Comparison of ENCODE assay signal across 8 mouse cellular contexts in the genomic region with DNA sequence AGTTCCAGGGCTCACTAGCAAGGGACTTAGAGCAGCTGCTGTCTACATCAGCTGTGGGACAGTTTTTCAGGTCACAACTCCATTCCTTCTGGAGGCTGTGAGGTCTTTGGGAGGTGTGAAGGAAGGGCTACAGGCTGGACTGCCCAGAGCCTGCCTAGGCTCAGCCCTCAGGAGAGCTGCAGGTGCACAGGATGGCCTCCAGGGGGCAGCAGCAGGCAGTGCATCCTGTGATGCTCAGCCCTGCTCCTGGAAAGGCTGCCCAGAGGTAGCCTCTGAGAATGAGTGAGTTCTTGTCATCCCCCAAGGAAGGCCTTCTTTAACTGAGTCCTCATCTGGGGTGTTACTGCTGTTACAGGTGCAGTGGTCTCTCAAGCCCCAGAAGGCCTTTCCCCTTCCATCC. TPM values are rescaled to one million over a fixed set of nuclear protein-coding genes. Genes with fewer than 3 reads are reported as not detected.
DNase-seq lines count a peak whose midpoint lies in the region; ATAC-seq and TF ChIP-seq lines count a peak whose summit lies in the region.

No protein-coding gene starts in this region.

- H3K79me2 ChIP-seq in CH12.LX (replicated peaks; ENCODE audit: control insufficient read depth, extremely low read depth, insufficient read depth, poor library complexity, severe bottlenecking): no peaks in the 10 kb centered on the region

- dilution Hi-C loops in CH12.LX (cut with MboI; ENCODE audit: extremely low pct_ligation_motif_present, extremely low pct_unique_long_range_greater_than_20kb, low sequenced_read_pairs): no loop called here

- H3K9ac ChIP-seq in CH12.LX (ENCODE audit: insufficient read depth, low read depth): no peak overlapping the region
- H3K9ac ChIP-seq in lung, embryonic 14.5 days: no peak overlapping the region
- H3K9ac ChIP-seq in neural tube, embryonic 15.5 days (replicated peaks): no peak overlapping the region

- no peaks in the 10 kb centered on the region for H3K27me3 ChIP-seq in CH12.LX (replicated peaks)
- H3K27me3 ChIP-seq in lung, embryonic 14.5 days (ENCODE audit: insufficient read depth, low read length): no peaks in the 10 kb centered on the region
- H3K27me3 ChIP-seq in neural tube, embryonic 15.5 days (replicated peaks): no peaks in the 10 kb centered on the region

- H3K9me3 ChIP-seq in CH12.LX (replicated peaks; ENCODE audit: low read length): no peaks in the 10 kb centered on the region
- no peaks in the 10 kb centered on the region for H3K9me3 ChIP-seq in lung, embryonic 14.5 days (ENCODE audit: low read depth, low read length)
- H3K9me3 ChIP-seq in neural tube, embryonic 15.5 days (replicated peaks): no peaks in the 10 kb centered on the region

- in situ Hi-C loops in CH12.LX (cut with MboI; ENCODE audit: low pct_ligation_motif_present, low pct_unique_long_range_greater_than_20kb, low sequenced_read_pairs): loop anchor here (5.0 kb wide), 1 partner anchor 399 kb away; no protein-coding TSS in a partner anchor

- peak; percentile 96 to 98 for TF ChIP-seq CTCF in CH12.LX (conservative IDR thresholded peaks at IDR 0.05 in 1 of 2, IDR thresholded peaks at IDR 0.05 in 1 of 2; ENCODE audit: low read depth in 2 of 2, low read length in 2 of 2)
- TF ChIP-seq CTCF in lung, embryonic 14.5 days (IDR thresholded peaks at IDR 0.05; ENCODE audit: low read depth): peak; percentile 99

- H3K36me3 ChIP-seq in CH12.LX (replicated peaks in 1 of 2; ENCODE audit: control insufficient read depth in 1 of 2, insufficient read depth in 1 of 2, low read length in 1 of 2): peaks cover 82 to 96% of the 10 kb centered on the region in 2 experiments
- H3K36me3 ChIP-seq in lung, embryonic 14.5 days (ENCODE audit: insufficient read depth): peaks cover 81% of the 10 kb centered on the region
- peaks cover 56% of the 10 kb centered on the region for H3K36me3 ChIP-seq in neural tube, embryonic 15.5 days

- TF ChIP-seq EP300 in CH12.LX (IDR thresholded peaks at IDR 0.05; ENCODE audit: low read length): no peak

- peak; percentile 66 for DNase-seq in CH12.LX (ENCODE audit: extremely low read depth)
- DNase-seq in c-Kit-negative CD71-positive TER-119-positive erythroid progenitor cells, embryonic 14.5 days (ENCODE audit: low read depth, low spot score): peak; percentile 19
- DNase-seq in fibroblast of lung, adult 2 months (ENCODE audit: low read depth): peak; percentile 12
- DNase-seq in heart, postnatal 14 days: peak; percentile 76 to 89
- DNase-seq in kidney, postnatal 4 days: peak; percentile 83 to 84
- peak; percentile 85 for DNase-seq in lung, embryonic 14.5 days
- peak; percentile 45 for DNase-seq in testis, postnatal 14 days (ENCODE audit: low spot score)

- no peak for TF ChIP-seq POLR2A in CH12.LX (IDR thresholded peaks at IDR 0.05; ENCODE audit: low read depth, low read length)

- H3K27ac ChIP-seq in CH12.LX (ENCODE audit: insufficient read depth, low read depth): no peak overlapping the region
- H3K27ac ChIP-seq in lung, embryonic 14.5 days (ENCODE audit: low read depth): no peak overlapping the region
- no peak overlapping the region for H3K27ac ChIP-seq in neural tube, embryonic 15.5 days (replicated peaks)

- peak; percentile 96 for TF ChIP-seq RAD21 in CH12.LX (IDR thresholded peaks at IDR 0.05; ENCODE audit: low read depth, low read length)

- peak; percentile 80; the same call in 1 of the 2 replicates for ATAC-seq in lung, embryonic 14.5 days (ENCODE audit: insufficient read depth)
- peak; percentile 61; the same call in 1 of the 2 replicates for ATAC-seq in neural tube, embryonic 15.5 days (ENCODE audit: low FRiP score)

- H3K4me2 ChIP-seq in CH12.LX (ENCODE audit: insufficient read depth, low read depth, poor library complexity, severe bottlenecking): no peak overlapping the region
- H3K4me2 ChIP-seq in lung, embryonic 14.5 days: no peak overlapping the region
- no peak overlapping the region for H3K4me2 ChIP-seq in neural tube, embryonic 15.5 days

- intact Hi-C loops in heart, postnatal 14 days (cut with DNase I): loop anchor here (1.0 to 5.0 kb wide), 4 partner anchors 115 to 489 kb away; no protein-coding TSS in a partner anchor

- H3K4me1 ChIP-seq in CH12.LX (ENCODE audit: control insufficient read depth in 1 of 2, insufficient read depth in 2 of 2): no peaks in the 10 kb centered on the region
- no peaks in the 10 kb centered on the region for H3K4me1 ChIP-seq in lung, embryonic 14.5 days (ENCODE audit: insufficient read depth)
- peaks cover under 1% of the 10 kb centered on the region; the same call in 1 of the 2 replicates for H3K4me1 ChIP-seq in neural tube, embryonic 15.5 days

- no peak overlapping the region for H3K4me3 ChIP-seq in CH12.LX (replicated peaks in 1 of 3; ENCODE audit: low read depth in 2 of 3, low read length in 2 of 3, poor library complexity in 1 of 3)
- H3K4me3 ChIP-seq in lung, embryonic 14.5 days (ENCODE audit: low read depth, low read length): no peak overlapping the region
- no peak overlapping the region for H3K4me3 ChIP-seq in neural tube, embryonic 15.5 days (replicated peaks)

TF ChIP-seq in CH12.LX, 34 proteins besides CTCF, POLR2A, EP300 and RAD21:
- TF ChIP-seq TCF12 (IDR thresholded peaks at IDR 0.05; ENCODE audit: low read depth, low read length) (0 out of 2 replicates have a peak, but pooled peaks have one; percentile 7), ZC3H11A (IDR thresholded peaks at IDR 0.05; ENCODE audit: low read depth, low read length) (peak; percentile 87), MAFK (IDR thresholded peaks at IDR 0.05; ENCODE audit: insufficient replicate concordance, low read length) (no peak), RCOR1 (conservative IDR thresholded peaks at IDR 0.05; ENCODE audit: low read depth, low read length) (no peak), ETS1 (conservative IDR thresholded peaks at IDR 0.05; ENCODE audit: low read depth, low read length) (no peak), MAX (IDR thresholded peaks at IDR 0.05; ENCODE audit: low read length) (0 out of 2 replicates have a peak, but pooled peaks have one; percentile 12), MEF2A (IDR thresholded peaks at IDR 0.05; ENCODE audit: borderline replicate concordance, low read depth, low read length) (0 out of 2 replicates have a peak, but pooled peaks have one; percentile 23), JUN (IDR thresholded peaks at IDR 0.05; ENCODE audit: insufficient read depth, low read depth, low read length) (no peak), MYC (IDR thresholded peaks at IDR 0.05; ENCODE audit: low read depth, low read length) (no peak), TBP (conservative IDR thresholded peaks at IDR 0.05; ENCODE audit: low read depth, low read length) (no peak), MAZ (IDR thresholded peaks at IDR 0.05; ENCODE audit: low read depth, low read length) (no peak), PAX5 (IDR thresholded peaks at IDR 0.05; ENCODE audit: low read length) (no peak), MXI1 (IDR thresholded peaks at IDR 0.05; ENCODE audit: low read depth, low read length) (no peak), ZMIZ1 (IDR thresholded peaks at IDR 0.05; ENCODE audit: low read depth, low read length) (0 out of 2 replicates have a peak, but pooled peaks have one; percentile 33), GABPA (IDR thresholded peaks at IDR 0.05; ENCODE audit: insufficient replicate concordance, low read depth, low read length) (no peak), NELFE (IDR thresholded peaks at IDR 0.05; ENCODE audit: low read depth, low read length) (0 out of 2 replicates have a peak, but pooled peaks have one; percentile 40), NRF1 (IDR thresholded peaks at IDR 0.05; ENCODE audit: low read depth, low read length) (no peak), SMC3 (IDR thresholded peaks at IDR 0.05; ENCODE audit: low read depth, low read length) (peak; percentile 97), JUND (conservative IDR thresholded peaks at IDR 0.05; ENCODE audit: low read depth, low read length) (no peak)

RNA-seq across cellular contexts. Expression of gene Endov, which starts 12.5 kb away (rescaled TPM):
- total RNA-seq in CH12.LX (2012; rRNA removed) (13.3 and 18.5 TPM in 2 replicates), CH12.LX (2014; rRNA removed) (13.0 and 13.5 TPM in 2 replicates)
- polyA plus RNA-seq in CH12.LX (2012; ENCODE audit: insufficient read length, low read depth): 12.0 and 13.3 TPM in 2 replicates
- total RNA-seq in heart, postnatal 14 days (2021): 10 to 100 TPM; 11.0 TPM
- polyA plus RNA-seq in lung, embryonic 14.5 days (2014; fragmentation: Nextera tagmentation; extraction: Ambion mirVana): 17.4 and 17.7 TPM in 2 replicates
- 15.1 and 15.8 TPM in 2 replicates for polyA plus RNA-seq in neural tube, embryonic 15.5 days (2015; fragmentation: Nextera tagmentation; extraction: Ambion mirVana)

RNA-seq across cellular contexts. Expression of gene Nptx1, which starts 43.9 kb away (rescaled TPM):
- total RNA-seq in CH12.LX (2012; rRNA removed) (under 0.01 TPM in 1 of 2 replicates, not detected in the other), CH12.LX (2014; rRNA removed) (not detected in 2 replicates)
- not detected in 2 replicates for polyA plus RNA-seq in CH12.LX (2012; ENCODE audit: insufficient read length, low read depth)
- total RNA-seq in heart, postnatal 14 days (2021): under 1 TPM; 0.29 to 0.55 TPM
- 1.3 and 1.4 TPM in 2 replicates for polyA plus RNA-seq in lung, embryonic 14.5 days (2014; fragmentation: Nextera tagmentation; extraction: Ambion mirVana)
- polyA plus RNA-seq in neural tube, embryonic 15.5 days (2015; fragmentation: Nextera tagmentation; extraction: Ambion mirVana): 26.0 and 28.3 TPM in 2 replicates

Comparison
In these comparisons a context has a peak if more than half of its experiments do, and no peak if none do; other contexts are left out.
1. DNase-seq: peak in every context shown above with its lines; median percentile 85 in lung, embryonic 14.5 days; 84 in kidney, postnatal 4 days; 82 in heart, postnatal 14 days; 66 in CH12.LX; 45 in testis, postnatal 14 days; 19 in c-Kit-negative CD71-positive TER-119-positive erythroid progenitor cells, embryonic 14.5 days; 12 in fibroblast of lung, adult 2 months.
2. RNA of gene Nptx1, which starts 43.9 kb away (polyA plus RNA-seq): 26.0 to 28.3 TPM in neural tube, embryonic 15.5 days; 1.3 to 1.4 TPM in lung, embryonic 14.5 days and not detected in CH12.LX; every median in the first group is over 10 times any median in the second.